Mouse (Mus musculus): ENCODE results near the gene Fndc3a. TPM values are rescaled to one million over a fixed set of nuclear protein-coding genes. Genes with fewer than 3 reads are reported as not detected.
A peak's percentile ranks its signal among the peaks of the same experiment; 100 is the strongest.

Fndc3a gene
- polyA plus RNA-seq, 1 experiment from 2014 or later = 47.3 TPM

GRCm38 (mm10) chr14:72519561-72519960, 190.2 kb downstream of the Fndc3a start:
- Histone ChIP-seq H3K36me3 (no peaks in the 10 kb centered on the region), H3K4me1 (no peaks in the 10 kb centered on the region), H3K4me2 (replicated peaks) (no peak overlapping the region), H3K27me3 (no peaks in the 10 kb centered on the region), H3K4me3 (no peak overlapping the region), H3K9ac (replicated peaks) (no peak overlapping the region), H3K27ac (replicated peaks) (no peak overlapping the region), H3K9me3 (no peaks in the 10 kb centered on the region)
- WGBS = 67% methylated on average over 2 of the region's 2 CpGs
- no peak for ATAC-seq (replicated peaks)

GRCm38 (mm10) chr14:72518786-72519185, 191.0 kb downstream of the Fndc3a start:
- Histone ChIP-seq H3K4me2 (replicated peaks) (no peak overlapping the region), H3K27me3 (no peaks in the 10 kb centered on the region), H3K36me3 (no peaks in the 10 kb centered on the region), H3K4me3 (no peak overlapping the region), H3K4me1 (no peaks in the 10 kb centered on the region), H3K27ac (replicated peaks) (no peak overlapping the region), H3K9me3 (no peaks in the 10 kb centered on the region), H3K9ac (replicated peaks) (no peak overlapping the region)
- no peak for ATAC-seq (replicated peaks)
- 86% methylated on average over 6 of the region's 6 CpGs for WGBS

DNA sequence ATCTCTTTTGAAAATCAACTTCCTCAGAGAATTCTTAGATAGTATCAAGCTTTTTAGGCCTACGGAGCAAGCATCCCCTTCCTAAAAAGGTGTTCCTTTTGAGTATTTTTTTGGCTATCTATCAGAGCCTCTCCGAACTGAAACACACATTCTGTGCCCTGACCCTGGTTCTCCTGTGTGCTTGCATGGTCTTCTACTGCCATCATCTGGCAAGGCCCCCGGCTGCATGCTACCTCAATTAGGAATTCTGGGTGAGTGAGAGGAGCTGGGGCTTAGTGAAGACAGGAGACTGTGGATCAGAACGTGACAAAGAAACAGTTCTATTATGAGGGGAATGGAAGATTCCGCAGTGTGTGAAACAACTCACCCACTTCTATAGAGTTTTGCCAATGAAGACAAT, 193.4 kb downstream of the Fndc3a start:
- no peak overlapping the region for H3K27ac ChIP-seq (replicated peaks)
- no peak overlapping the region for H3K4me2 ChIP-seq (replicated peaks)
- no peaks in the 10 kb centered on the region for H3K9me3 ChIP-seq
- H3K4me1 ChIP-seq = no peaks in the 10 kb centered on the region
- no peaks in the 10 kb centered on the region for H3K27me3 ChIP-seq
- no peak overlapping the region for H3K4me3 ChIP-seq
- no peaks in the 10 kb centered on the region for H3K36me3 ChIP-seq
- H3K9ac ChIP-seq (replicated peaks) = no peak overlapping the region
- no peak; the same call in 1 of the 2 replicates for ATAC-seq (replicated peaks)
- 24% methylated on average over 5 of the region's 5 CpGs for WGBS

DNA sequence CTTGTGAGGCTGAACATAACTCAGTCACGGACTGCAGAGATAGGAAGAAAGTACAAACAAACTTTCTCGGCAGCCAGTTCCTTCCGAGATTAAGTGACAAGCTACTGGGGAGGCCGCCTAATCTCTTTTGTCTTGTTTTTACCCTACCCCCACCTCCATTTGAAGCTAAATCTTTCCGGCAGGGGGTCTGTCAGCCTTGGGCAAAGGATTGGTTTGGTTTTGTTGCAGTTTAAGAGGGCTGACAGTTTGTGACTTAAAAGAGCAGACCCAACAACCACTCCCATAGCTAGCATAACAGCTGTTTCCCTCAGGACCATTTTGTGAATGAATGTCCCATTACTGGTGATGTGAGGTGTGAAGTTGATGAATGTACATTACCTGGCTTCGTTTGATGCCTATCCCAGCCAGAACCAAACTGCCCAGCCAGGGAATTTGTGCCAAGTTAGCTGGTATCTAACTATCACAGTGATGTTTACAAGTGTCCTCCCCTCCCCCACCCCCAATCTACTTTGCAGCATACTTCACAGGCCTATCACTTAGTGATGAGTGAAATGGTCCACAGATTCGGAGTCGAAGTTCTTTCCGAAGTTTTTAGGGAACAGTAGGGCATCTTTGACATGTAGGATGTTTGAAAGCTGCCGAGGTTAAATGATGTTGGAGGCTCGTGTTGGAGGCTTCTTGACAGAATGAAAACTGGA, 202.9 kb downstream of the Fndc3a start:
- Histone ChIP-seq H3K27ac (replicated peaks) (no peak overlapping the region), H3K36me3 (no peaks in the 10 kb centered on the region), H3K9me3 (no peaks in the 10 kb centered on the region), H3K27me3 (no peaks in the 10 kb centered on the region), H3K4me2 (replicated peaks) (peak overlapping the region; percentile 41), H3K4me1 (peaks cover 9% of the 10 kb centered on the region), H3K4me3 (peak overlapping the region; percentile 12), H3K9ac (replicated peaks) (no peak overlapping the region)
- no peak; the same call in 1 of the 2 replicates for ATAC-seq (replicated peaks)
- WGBS = 10% methylated on average over 11 of the region's 11 CpGs

GRCm38 (mm10) chr14:72506018-72506722, 203.6 kb downstream of the Fndc3a start:
- Histone ChIP-seq H3K4me3 (peak overlapping the region; percentile 12), H3K9ac (replicated peaks) (no peak overlapping the region), H3K9me3 (no peaks in the 10 kb centered on the region), H3K4me2 (replicated peaks) (peak overlapping the region; percentile 41), H3K27ac (replicated peaks) (no peak overlapping the region), H3K36me3 (no peaks in the 10 kb centered on the region), H3K4me1 (peaks cover 9% of the 10 kb centered on the region), H3K27me3 (no peaks in the 10 kb centered on the region)
- ATAC-seq (replicated peaks) = peak; percentile 46; the same call in 1 of the 2 replicates
- WGBS = 10% methylated on average over 12 of the region's 12 CpGs

DNA sequence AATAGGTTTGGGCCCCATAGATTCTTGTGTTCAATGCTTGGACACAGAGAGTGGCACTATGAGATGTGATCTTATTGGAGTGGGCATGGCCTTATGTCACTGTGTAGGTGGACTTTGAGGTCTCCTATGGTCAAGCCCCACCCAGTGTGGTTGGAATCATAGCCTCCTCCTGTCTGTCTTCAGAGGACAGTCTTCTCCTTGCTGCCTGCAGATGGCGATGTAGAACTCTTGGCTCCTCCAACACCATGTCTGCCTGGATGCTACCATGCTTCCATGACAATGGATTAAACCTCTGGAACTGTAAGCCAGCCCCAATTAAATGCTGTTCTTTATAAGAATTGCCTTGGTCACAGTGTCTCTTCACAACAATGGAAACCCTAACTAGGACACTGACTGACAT, 204.8 kb downstream of the Fndc3a start:
- Histone ChIP-seq H3K36me3 (no peaks in the 10 kb centered on the region), H3K9me3 (no peaks in the 10 kb centered on the region), H3K9ac (replicated peaks) (no peak overlapping the region), H3K4me1 (peaks cover 9% of the 10 kb centered on the region), H3K4me2 (replicated peaks) (no peak overlapping the region), H3K4me3 (no peak overlapping the region), H3K27me3 (no peaks in the 10 kb centered on the region), H3K27ac (replicated peaks) (no peak overlapping the region)
- 85% methylated on average over 1 of the region's 1 CpGs for WGBS
- no peak for ATAC-seq (replicated peaks)

DNA sequence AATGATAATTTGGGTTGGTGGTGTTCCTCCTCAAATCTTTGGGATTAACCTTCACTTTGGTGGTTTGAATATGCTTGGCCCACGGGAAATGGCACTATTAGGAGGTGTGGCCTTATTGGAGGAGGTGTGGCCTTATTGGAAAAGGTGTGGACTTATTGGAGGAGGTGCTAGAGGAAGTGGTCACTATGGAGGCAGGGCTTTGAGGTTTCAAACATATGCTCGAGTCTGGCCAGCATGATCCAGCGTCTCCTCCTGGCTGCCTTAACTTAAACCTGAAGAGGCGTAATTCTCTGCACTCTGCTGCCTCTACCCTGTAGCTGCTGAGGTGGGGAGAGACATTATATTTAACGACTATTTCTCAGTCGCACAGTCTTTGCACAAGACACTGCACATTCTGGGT, 206.6 kb downstream of the Fndc3a start:
- Histone ChIP-seq H3K27ac (replicated peaks) (no peak overlapping the region), H3K4me1 (peaks cover 9% of the 10 kb centered on the region), H3K9ac (replicated peaks) (no peak overlapping the region), H3K27me3 (no peaks in the 10 kb centered on the region), H3K9me3 (no peaks in the 10 kb centered on the region), H3K4me2 (replicated peaks) (no peak overlapping the region), H3K36me3 (no peaks in the 10 kb centered on the region), H3K4me3 (no peak overlapping the region)
- WGBS = 36% methylated on average over 6 of the region's 6 CpGs
- ATAC-seq (replicated peaks) = no peak

DNA sequence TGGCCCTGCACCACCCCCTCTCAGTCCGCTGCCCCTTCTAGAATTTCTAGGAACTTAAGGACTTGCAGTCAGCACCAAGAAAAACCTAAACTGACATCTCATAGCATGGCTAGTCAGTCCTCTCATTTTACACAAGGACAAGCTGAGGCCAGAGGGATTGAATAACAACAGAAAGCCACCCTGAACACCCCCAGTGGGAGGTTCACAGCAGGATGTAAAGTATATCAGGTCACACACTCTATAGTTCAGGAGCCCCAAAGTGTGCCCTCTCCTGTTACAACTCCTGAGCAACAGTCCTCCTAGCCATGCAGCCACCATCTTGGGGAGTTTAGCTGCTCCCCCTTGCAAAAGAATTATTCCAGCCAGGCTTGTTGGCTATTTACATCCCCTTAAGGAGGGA, 216.0 kb downstream of the Fndc3a start:
- Histone ChIP-seq H3K4me3 (no peak overlapping the region), H3K27me3 (no peaks in the 10 kb centered on the region), H3K27ac (replicated peaks) (no peak overlapping the region), H3K9ac (replicated peaks) (no peak overlapping the region), H3K4me2 (replicated peaks) (no peak overlapping the region), H3K4me1 (no peaks in the 10 kb centered on the region), H3K36me3 (no peaks in the 10 kb centered on the region), H3K9me3 (no peaks in the 10 kb centered on the region)
- ATAC-seq (replicated peaks) = no peak
- 84% methylated on average over 1 of the region's 1 CpGs for WGBS

GRCm38 (mm10) chr14:72491738-72492137, 218.1 kb downstream of the Fndc3a start, which contains the start of gene Gm9195:
Gm9195 (minus strand) TSS chr14:72491838.
- no peaks in the 10 kb centered on the region for H3K27me3 ChIP-seq
- H3K4me1 ChIP-seq = no peaks in the 10 kb centered on the region
- no peak for ATAC-seq (replicated peaks)
- H3K4me3 ChIP-seq = no peak within 1 kb of the TSS
- H3K4me2 ChIP-seq (replicated peaks) = no peak within 1 kb of the TSS
- no peak within 1 kb of the TSS for H3K9ac ChIP-seq (replicated peaks)
- H3K36me3 ChIP-seq = no peaks in the 10 kb centered on the region
- H3K27ac ChIP-seq (replicated peaks) = no peak within 1 kb of the TSS
- no peaks in the 10 kb centered on the region for H3K9me3 ChIP-seq
- 74% methylated on average over 5 of the region's 5 CpGs for WGBS

DNA sequence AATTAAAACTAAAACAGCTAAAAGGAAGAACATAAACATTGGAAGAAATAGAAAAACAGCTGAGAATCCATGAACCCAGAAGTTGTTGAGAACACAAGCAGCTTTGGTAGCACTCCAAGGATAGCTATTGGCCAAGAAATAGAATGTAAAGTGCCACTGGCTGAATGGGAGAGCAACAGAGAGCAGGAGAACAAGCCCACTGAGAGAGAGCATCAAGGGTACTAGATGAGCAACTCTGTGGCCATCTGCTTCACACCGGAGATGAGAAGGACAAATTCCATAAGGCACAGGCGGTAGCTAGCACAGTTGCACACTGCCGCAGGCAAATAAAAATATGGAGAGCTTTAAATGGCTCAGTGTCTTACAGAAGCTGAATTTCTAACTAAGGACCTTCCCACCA, 219.4 kb downstream of the Fndc3a start:
- Histone ChIP-seq H3K27ac (replicated peaks) (no peak overlapping the region), H3K9me3 (no peaks in the 10 kb centered on the region), H3K4me2 (replicated peaks) (no peak overlapping the region), H3K4me3 (no peak overlapping the region), H3K9ac (replicated peaks) (no peak overlapping the region), H3K36me3 (no peaks in the 10 kb centered on the region), H3K27me3 (no peaks in the 10 kb centered on the region), H3K4me1 (no peaks in the 10 kb centered on the region)
- WGBS = 86% methylated on average over 3 of the region's 3 CpGs
- no peak for ATAC-seq (replicated peaks)

Measured in forebrain, embryonic 15.5 days (tissue).